Comparison of ENCODE assay signal across 27 mouse cellular contexts in the genomic region with DNA sequence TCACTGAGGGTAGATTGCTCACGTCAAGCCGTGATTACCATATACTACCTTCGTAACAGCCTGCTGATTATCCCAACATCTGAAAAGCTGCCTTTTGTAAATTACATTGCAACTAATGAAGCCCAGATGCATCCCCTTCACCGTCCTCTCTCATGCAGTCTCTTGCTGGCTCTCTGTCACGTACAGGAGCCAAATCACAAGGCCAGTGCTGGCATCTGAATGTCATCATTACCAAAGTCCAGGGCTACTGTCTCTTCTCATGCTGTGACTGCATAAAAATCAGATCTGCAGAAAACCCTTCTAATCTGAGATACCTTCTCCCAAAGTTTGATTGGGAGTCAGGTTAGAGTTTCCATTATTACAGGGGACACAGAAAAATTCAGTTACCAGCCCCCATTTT.
"Had no signal": no experiment of that assay in that cellular context is flagged by ENCODE, and none has a peak within 500 bp of the region (broad histone marks: within the 10 kb centered on the region; RNA-seq: fewer than 3 reads in every experiment).

No protein-coding gene starts in this region.

- H3K4me3 ChIP-seq: gastrocnemius, adult 2 months; heart, embryonic 10.5 days; heart, embryonic 12.5 days; hindbrain, embryonic 10.5 days; hindbrain, embryonic 12.5 days; intestine, embryonic 15.5 days; layer of hippocampus, adult 2 months; limb, embryonic 10.5 days; limb, embryonic 12.5 days; liver, embryonic 13.5 days; liver, embryonic 15.5 days had no signal

- H3K9ac ChIP-seq: heart, embryonic 12.5 days; hindbrain, embryonic 12.5 days; hindbrain, embryonic 14.5 days; intestine, embryonic 15.5 days; limb, embryonic 12.5 days; liver, embryonic 13.5 days; liver, embryonic 15.5 days had no signal

- H3K9me3 ChIP-seq: heart, embryonic 10.5 days; heart, embryonic 12.5 days; hindbrain, embryonic 10.5 days; hindbrain, embryonic 12.5 days; intestine, embryonic 15.5 days; limb, embryonic 10.5 days; limb, embryonic 12.5 days; liver, embryonic 15.5 days had no signal

- H3K27me3 ChIP-seq: heart, embryonic 12.5 days; hindbrain, embryonic 12.5 days; intestine, embryonic 15.5 days; limb, embryonic 12.5 days; liver, embryonic 13.5 days; liver, embryonic 15.5 days had no signal

- H3K4me2 ChIP-seq: heart, embryonic 12.5 days; hindbrain, embryonic 12.5 days; hindbrain, embryonic 14.5 days; intestine, embryonic 15.5 days; limb, embryonic 12.5 days; liver, embryonic 11.5 days; liver, embryonic 13.5 days; liver, embryonic 15.5 days had no signal

- ATAC-seq: hindbrain, embryonic 16.5 days; inflammation-experienced regulatory T-cells, adult 6 months; intestine, embryonic 15.5 days; intestine, postnatal 0 days had no signal

- DNase-seq: gastrocnemius, adult 2 months; gastrocnemius, postnatal 10 days; gastrocnemius, postnatal 25 days; heart, adult 18-20 months; heart, postnatal 10 days; heart, postnatal 4 days; kidney, adult 18-20 months; kidney, adult 8-10 months; kidney, postnatal 10 days; kidney, postnatal 25 days; kidney, postnatal 4 days; liver; liver, embryonic 13.5 days had no signal

- H3K27ac ChIP-seq: gastrocnemius, adult 2 months; heart, embryonic 10.5 days; hindbrain, embryonic 10.5 days; hindbrain, embryonic 12.5 days; hindbrain, embryonic 14.5 days; intestine, embryonic 15.5 days; layer of hippocampus, adult 2 months; limb, embryonic 10.5 days; limb, embryonic 12.5 days; liver, embryonic 13.5 days; liver, embryonic 15.5 days had no signal

- H3K4me1 ChIP-seq: hindbrain, embryonic 10.5 days; hindbrain, embryonic 12.5 days; intestine, embryonic 15.5 days; liver, embryonic 13.5 days; liver, embryonic 15.5 days had no signal

- H3K36me3 ChIP-seq: heart, embryonic 10.5 days; heart, embryonic 12.5 days; hindbrain, embryonic 10.5 days; hindbrain, embryonic 12.5 days; intestine, embryonic 15.5 days; limb, embryonic 10.5 days; limb, embryonic 12.5 days; liver, embryonic 13.5 days; liver, embryonic 15.5 days had no signal
